Mouse (Mus musculus) c-Kit-negative CD71-positive TER-119-positive erythroid progenitor cells, embryonic 14.5 days (primary cell): ENCODE measurements around the gene Egln3.

Experiments used
- DNase-seq: peaks from one replicate; pipeline ENCODE4 v3.0.0-alpha.2; 2013; ENCODE audit warnings: low read depth, low spot score

Gene Egln3

DNA sequence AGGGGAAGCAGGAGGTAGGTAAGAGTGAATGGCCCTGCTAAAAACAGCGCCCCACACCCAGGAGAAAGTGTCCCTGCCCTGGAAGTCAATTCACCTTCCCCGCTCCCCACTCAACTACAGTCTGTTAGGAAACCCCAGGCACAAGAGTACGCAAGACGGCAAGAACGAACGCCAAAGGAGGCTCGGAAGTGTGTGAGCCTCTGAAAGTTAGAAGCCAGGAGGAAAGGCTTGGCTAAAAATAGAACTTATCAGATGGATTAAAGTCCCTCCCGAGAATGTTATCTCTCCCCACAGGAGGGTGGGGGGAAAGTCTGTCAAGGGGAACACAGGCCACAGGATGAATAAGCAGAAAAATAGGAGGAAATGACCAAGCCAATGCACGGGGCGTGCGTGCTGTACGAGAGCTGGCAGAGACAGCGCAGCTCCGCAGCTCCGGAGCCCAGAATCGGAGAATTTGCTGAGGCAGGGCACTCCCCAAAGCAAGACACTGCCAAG, 41.0 kb downstream of the Egln3 start:
- peak; percentile 37 for DNase-seq

DNA sequence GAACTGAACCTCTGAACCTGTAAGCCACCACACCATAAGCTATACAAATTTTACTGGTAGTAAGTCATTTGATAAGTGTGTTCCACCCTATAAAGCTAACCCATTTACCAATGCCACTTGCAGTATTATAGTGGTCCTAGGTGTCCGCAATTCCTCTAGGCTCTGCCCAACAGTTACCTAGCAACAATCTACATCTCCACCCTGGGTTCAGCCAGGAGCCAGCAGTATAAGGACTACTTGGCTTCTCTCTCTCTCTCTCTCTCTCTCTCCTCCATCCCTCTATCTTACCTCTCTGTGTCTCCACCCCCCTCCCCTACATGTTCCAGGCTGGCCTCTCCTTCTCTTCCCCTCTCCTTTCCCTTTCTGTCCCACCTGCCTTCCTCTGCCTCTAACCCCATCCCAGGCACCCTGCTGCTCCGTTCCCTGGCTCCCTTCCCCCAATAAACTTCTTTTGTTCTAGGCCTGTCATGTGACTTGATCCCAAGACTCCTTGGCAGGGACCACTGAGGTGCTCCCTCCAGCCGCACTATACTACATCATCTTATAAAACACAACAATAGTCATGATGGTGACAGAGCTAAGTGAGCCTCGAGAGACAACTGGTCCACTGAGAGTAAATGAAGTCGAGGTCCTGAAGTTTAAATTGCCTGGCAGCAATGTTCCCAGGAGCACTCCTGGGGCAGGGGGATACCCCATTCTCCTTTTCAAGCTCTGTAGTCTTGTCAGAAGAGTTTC, 42.0 kb downstream of the Egln3 start:
- no peak for DNase-seq

GRCm38 (mm10) chr12:54160279-54160678, 43.4 kb downstream of the Egln3 start:
- no peak for DNase-seq

GRCm38 (mm10) chr12:54154771-54155170, 48.9 kb downstream of the Egln3 start:
- DNase-seq, result no peak

GRCm38 (mm10) chr12:54146943-54147556, 56.6 kb downstream of the Egln3 start:
- no peak for DNase-seq
